Mouse (Mus musculus) heart, embryonic 10.5 days (tissue): ENCODE measurements around the gene Acot9. TPM values are rescaled to one million over a fixed set of nuclear protein-coding genes. Genes with fewer than 3 reads are reported as not detected.

Experiments used
- DNase-seq: peaks from one replicate; pipeline ENCODE4 v3.0.0-alpha.2; 2017; ENCODE audit warnings: low spot score
- H3K27ac ChIP-seq: fragments of 300-500 bp; sonication (generic); 2 replicates; pipeline ENCODE4 v1.5.1; 2016; ENCODE audit warnings: mild to moderate bottlenecking
- H3K27me3 ChIP-seq: fragments of 300-500 bp; sonication (generic); 2 replicates; pipeline ENCODE4 v1.6.1; 2016; ENCODE audit warnings: mild to moderate bottlenecking; ENCODE audit not compliant: poor library complexity, insufficient read depth, severe bottlenecking
- H3K36me3 ChIP-seq: fragments of 300-500 bp; sonication (generic); 2 replicates; pipeline ENCODE4 v1.6.1; 2016; ENCODE audit warnings: mild to moderate bottlenecking, moderate library complexity
- H3K4me1 ChIP-seq: fragments of 300-500 bp; sonication (generic); 2 replicates; pipeline ENCODE4 v1.6.1; 2016; ENCODE audit warnings: mild to moderate bottlenecking
- H3K4me3 ChIP-seq: fragments of 300-500 bp; sonication (generic); 2 replicates; pipeline ENCODE4 v1.5.1; 2016; ENCODE audit warnings: mild to moderate bottlenecking, moderate library complexity
- H3K9me3 ChIP-seq: fragments of 300-500 bp; sonication (generic); 2 replicates; pipeline ENCODE4 v1.6.1; 2016; ENCODE audit warnings: mild to moderate bottlenecking, moderate library complexity
- WGBS: fragments of 180-500 bp; shearing (Covaris S2); methylation state at CpG from one replicate; pipeline ENCODE4 v1.1.7; 2016; 5-methylcytosine and 5-hydroxymethylcytosine counted together
- polyA plus RNA-seq: library from polyadenylated mRNA; unstranded; fragments of >200 nt; fragmentation: Nextera tagmentation; extraction: Ambion mirVana; gene quantifications from 2 replicates; pipeline ENCODE4 v1.2.1, GENCODE M21; 2016

Gene Acot9
- polyA plus RNA-seq, 1 experiment from 2014 or later, result 32.4 TPM

GRCm38 (mm10) chrX:155337905-155338721, 75.9 kb downstream of the Acot9 start:
- Histone ChIP-seq H3K36me3 (peaks cover 6% of the 10 kb centered on the region; the same call in 1 of the 2 replicates), H3K9me3 (no peaks in the 10 kb centered on the region), H3K4me1 (no peaks in the 10 kb centered on the region), H3K27me3 (no peaks in the 10 kb centered on the region), H3K27ac (peak overlapping the region; percentile 91), H3K4me3 (peak overlapping the region; percentile 66)
- DNase-seq, result peak; percentile 88
- WGBS, result 15% methylated on average over 49 of the region's 49 CpGs

GRCm38 (mm10) chrX:155340654-155341053, 78.4 kb downstream of the Acot9 start, which contains the start of gene Prdx4:
Prdx4 (minus strand) TSS chrX:155340754.
- Histone ChIP-seq H3K27ac (no peak within 1 kb of the TSS), H3K4me1 (no peaks in the 10 kb centered on the region), H3K27me3 (no peaks in the 10 kb centered on the region), H3K4me3 (no peak within 1 kb of the TSS), H3K36me3 (no peaks in the 10 kb centered on the region), H3K9me3 (no peaks in the 10 kb centered on the region)
- no peak for DNase-seq

- 88% methylated on average over 2 of the region's 2 CpGs for WGBS
- Histone ChIP-seq H3K27ac (no peak overlapping the region), H3K4me1 (no peaks in the 10 kb centered on the region), H3K36me3 (no peaks in the 10 kb centered on the region), H3K27me3 (no peaks in the 10 kb centered on the region), H3K9me3 (no peaks in the 10 kb centered on the region), H3K4me3 (no peak overlapping the region)
- DNase-seq, result no peak
These were observed 84.0 kb downstream of the Acot9 start for GRCm38 (mm10) chrX:155346249-155346648.

Other genes starting within 250 kb of the Acot9 start
- gene Magea5, start 199.3 kb upstream of the Acot9 start, polyA plus RNA-seq, result not detected in 2 replicates
- not detected in 2 replicates for gene Magea1, start 172.7 kb upstream of the Acot9 start, polyA plus RNA-seq
- not detected in 2 replicates for gene Magea2, start 168.8 kb upstream of the Acot9 start, polyA plus RNA-seq
- gene Cldn34b2, start 134.0 kb upstream of the Acot9 start, polyA plus RNA-seq, result not detected in 2 replicates
- gene Sat1, start 46.0 kb upstream of the Acot9 start, polyA plus RNA-seq, result 56.9 and 78.5 TPM in 2 replicates
- gene Prdx4, start 78.3 kb downstream of the Acot9 start, polyA plus RNA-seq, result 277 and 279 TPM in 2 replicates